Comparison of ENCODE assay signal across 9 mouse cellular contexts in genomic region chr11:31771491-31772439, GRCm38 (mm10).
DNase-seq lines count a peak whose midpoint lies in the region; ATAC-seq lines count a peak whose summit lies in the region.
"Had no signal": no experiment of that assay in that cellular context is flagged by ENCODE, and none has a peak within 500 bp of the region (broad histone marks: within the 10 kb centered on the region; RNA-seq: fewer than 3 reads in every experiment).

No protein-coding gene starts in this region.

- H3K9ac ChIP-seq in hindbrain, embryonic 14.5 days: no peak overlapping the region
- no peak overlapping the region for H3K9ac ChIP-seq in neural tube, embryonic 15.5 days (replicated peaks)
- H3K9ac ChIP-seq: limb, embryonic 13.5 days had no signal

- H3K4me2 ChIP-seq in hindbrain, embryonic 14.5 days (replicated peaks): no peak overlapping the region
- H3K4me2 ChIP-seq in neural tube, embryonic 15.5 days: no peak overlapping the region
- H3K4me2 ChIP-seq: limb, embryonic 13.5 days had no signal

- WGBS in hindbrain, embryonic 14.5 days: 89% methylated on average over 6 of the region's 6 CpGs
- WGBS in neural tube, embryonic 15.5 days: 86% methylated on average over 6 of the region's 6 CpGs

- intact Hi-C loops in left cerebral cortex, postnatal 4 days (cut with DNase I): no loop called here

- H3K36me3 ChIP-seq in hindbrain, embryonic 14.5 days (replicated peaks; ENCODE audit: control insufficient read depth, insufficient read depth): no peaks in the 10 kb centered on the region
- H3K36me3 ChIP-seq in neural tube, embryonic 15.5 days: no peaks in the 10 kb centered on the region
- H3K36me3 ChIP-seq: limb, embryonic 13.5 days had no signal

- ATAC-seq in hindbrain, embryonic 14.5 days (ENCODE audit: low FRiP score): no peak
- peak; percentile 21; the same call in 1 of the 2 replicates for ATAC-seq in neural tube, embryonic 15.5 days (ENCODE audit: low FRiP score)
- no peak for ATAC-seq in erythroblast, adult 5-6 weeks (replicated peaks; ENCODE audit: low FRiP score, poor library complexity, severe bottlenecking)

- no peaks in the 10 kb centered on the region for H3K27me3 ChIP-seq in hindbrain, embryonic 14.5 days (ENCODE audit: control insufficient read depth, insufficient read depth, low read length)
- no peaks in the 10 kb centered on the region for H3K27me3 ChIP-seq in neural tube, embryonic 15.5 days (replicated peaks)
- H3K27me3 ChIP-seq: limb, embryonic 13.5 days had no signal

- H3K27ac ChIP-seq in hindbrain, embryonic 14.5 days: peak overlapping the region; percentile 40; the same call in 1 of the 2 replicates
- H3K27ac ChIP-seq in neural tube, embryonic 15.5 days (replicated peaks): peak overlapping the region; percentile 71
- H3K27ac ChIP-seq: limb, embryonic 13.5 days had no signal

- 0 out of 2 replicates have a peak, but pooled peaks cover 3% of the 10 kb centered on the region for H3K9me3 ChIP-seq in hindbrain, embryonic 14.5 days (ENCODE audit: control insufficient read depth, low read length)
- H3K9me3 ChIP-seq in neural tube, embryonic 15.5 days (replicated peaks): no peaks in the 10 kb centered on the region
- H3K9me3 ChIP-seq: limb, embryonic 13.5 days had no signal

- peak; percentile 59 for DNase-seq in left cerebral cortex, postnatal 4 days
- DNase-seq in left cerebral cortex, adult 8-10 months (ENCODE audit: low spot score in 2 of 2): no peak
- peak; percentile 73 to 83 for DNase-seq in cerebellum, postnatal 14 days
- DNase-seq in hindbrain, embryonic 14.5 days (ENCODE audit: low spot score): no peak
- DNase-seq in layer of hippocampus, postnatal 14 days (ENCODE audit: low spot score in 2 of 2): no peak
- DNase-seq in layer of hippocampus, adult 8-10 months (ENCODE audit: low spot score in 2 of 2): no peak

- H3K4me1 ChIP-seq in hindbrain, embryonic 14.5 days (replicated peaks; ENCODE audit: control insufficient read depth, insufficient read depth, low read length): peaks cover 23% of the 10 kb centered on the region
- H3K4me1 ChIP-seq in neural tube, embryonic 15.5 days: peaks cover 24% of the 10 kb centered on the region

- H3K4me3 ChIP-seq in hindbrain, embryonic 14.5 days (replicated peaks; ENCODE audit: low read length): no peak overlapping the region
- H3K4me3 ChIP-seq in neural tube, embryonic 15.5 days (replicated peaks): no peak overlapping the region
- H3K4me3 ChIP-seq: limb, embryonic 13.5 days had no signal

Comparison
In these comparisons a context has a peak if more than half of its experiments do, and no peak if none do; other contexts are left out.
1. DNase-seq: peak in left cerebral cortex, postnatal 4 days (single experiment) and cerebellum, postnatal 14 days (2 of 2); none in left cerebral cortex, adult 8-10 months (0 of 2), hindbrain, embryonic 14.5 days (single experiment), layer of hippocampus, postnatal 14 days (0 of 2) and layer of hippocampus, adult 8-10 months (0 of 2).